Mouse (Mus musculus): ENCODE results near the gene Slc7a15. TPM values are rescaled to one million over a fixed set of nuclear protein-coding genes. Genes with fewer than 3 reads are reported as not detected.

The Slc7a15 gene
- polyA plus RNA-seq, 1 experiment from 2014 or later = not detected

DNA sequence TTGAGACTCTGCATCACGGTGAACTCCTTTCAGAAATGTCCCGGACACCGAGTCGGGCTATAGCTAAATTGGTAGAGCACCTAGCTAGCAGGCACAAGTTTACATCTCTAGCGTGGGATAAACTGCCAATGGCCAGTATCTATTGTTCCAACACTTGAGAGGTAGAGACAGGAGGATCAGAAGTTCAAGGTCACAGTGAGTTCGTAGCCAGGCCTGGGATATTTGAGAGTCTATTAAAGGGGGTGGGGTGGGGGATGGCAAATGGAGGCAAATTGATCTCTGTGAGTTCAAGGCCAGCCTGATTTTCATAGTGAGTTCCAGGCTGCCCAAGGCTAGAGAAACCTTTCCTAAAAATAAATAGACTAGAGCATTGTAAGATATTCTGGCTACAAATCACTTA lies 52.1 kb downstream of the Slc7a15 start:
- Histone ChIP-seq H3K27ac (no peak overlapping the region), H3K4me3 (no peak overlapping the region), H3K9me3 (no peaks in the 10 kb centered on the region), H3K27me3 (ENCODE audit: poor library complexity, severe bottlenecking) (no peaks in the 10 kb centered on the region), H3K4me1 (no peaks in the 10 kb centered on the region), H3K36me3 (replicated peaks) (no peaks in the 10 kb centered on the region)
- 93% methylated on average over 6 of the region's 6 CpGs for WGBS
- no peak for DNase-seq (ENCODE audit: extremely low spot score, low spot score)

DNA sequence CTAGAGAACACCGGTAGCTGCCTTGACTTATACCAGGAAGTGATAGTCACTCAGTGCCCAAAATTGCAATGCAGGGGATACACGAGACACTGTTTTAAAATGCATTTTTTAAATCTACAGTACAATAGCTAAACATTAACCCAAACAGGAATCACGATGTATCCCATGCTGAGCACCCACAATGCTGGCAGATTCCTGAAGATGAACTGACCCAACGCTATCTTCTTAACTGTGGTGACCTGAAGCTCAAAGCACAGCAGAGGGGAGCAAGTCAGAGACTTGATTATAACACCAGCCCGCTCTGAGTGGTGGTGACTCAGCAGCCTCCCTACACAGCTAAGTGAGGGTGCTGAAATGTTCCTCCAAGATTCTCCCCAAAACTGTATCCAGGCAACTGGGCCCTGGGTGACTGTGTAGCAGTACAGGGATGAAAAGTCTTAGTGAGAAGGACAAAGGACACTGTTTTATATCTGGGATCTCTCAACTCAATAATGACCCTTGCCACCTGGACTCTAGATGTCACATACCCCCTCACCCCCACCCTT lies 53.7 kb downstream of the Slc7a15 start:
- H3K27me3 ChIP-seq (ENCODE audit: poor library complexity, severe bottlenecking) = no peaks in the 10 kb centered on the region
- no peaks in the 10 kb centered on the region for H3K36me3 ChIP-seq (replicated peaks)
- no peaks in the 10 kb centered on the region for H3K4me1 ChIP-seq
- H3K4me3 ChIP-seq = no peak overlapping the region
- WGBS = 87% methylated on average over 5 of the region's 5 CpGs
- DNase-seq (ENCODE audit: extremely low spot score, low spot score) = no peak
- no peaks in the 10 kb centered on the region for H3K9me3 ChIP-seq
- H3K27ac ChIP-seq = no peak overlapping the region

DNA sequence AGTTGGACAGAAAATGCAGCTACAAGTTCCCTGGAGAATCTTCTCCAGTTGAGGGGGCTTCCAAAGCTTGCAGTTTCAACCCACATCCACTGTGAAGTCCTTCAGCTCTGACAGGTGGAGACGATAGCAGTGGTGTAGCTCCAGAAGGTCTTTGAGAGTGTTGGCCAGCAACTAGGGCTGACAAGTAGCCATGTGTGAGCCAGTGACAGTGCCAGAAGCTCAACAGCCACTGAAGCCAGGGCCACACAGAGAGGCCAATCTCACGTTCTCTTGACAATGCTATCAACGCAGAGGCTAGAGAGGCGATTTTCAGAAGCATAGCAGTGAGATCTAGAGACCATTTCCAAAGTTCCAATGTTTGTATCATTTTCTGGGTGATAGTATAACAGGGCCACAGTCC lies 56.5 kb downstream of the Slc7a15 start:
- WGBS = 88% methylated on average over 4 of the region's 4 CpGs
- no peaks in the 10 kb centered on the region for H3K9me3 ChIP-seq
- H3K36me3 ChIP-seq (replicated peaks) = no peaks in the 10 kb centered on the region
- no peak overlapping the region for H3K4me3 ChIP-seq
- DNase-seq (ENCODE audit: extremely low spot score, low spot score) = no peak
- no peak overlapping the region for H3K27ac ChIP-seq
- H3K27me3 ChIP-seq (ENCODE audit: poor library complexity, severe bottlenecking) = no peaks in the 10 kb centered on the region
- no peaks in the 10 kb centered on the region for H3K4me1 ChIP-seq

DNA sequence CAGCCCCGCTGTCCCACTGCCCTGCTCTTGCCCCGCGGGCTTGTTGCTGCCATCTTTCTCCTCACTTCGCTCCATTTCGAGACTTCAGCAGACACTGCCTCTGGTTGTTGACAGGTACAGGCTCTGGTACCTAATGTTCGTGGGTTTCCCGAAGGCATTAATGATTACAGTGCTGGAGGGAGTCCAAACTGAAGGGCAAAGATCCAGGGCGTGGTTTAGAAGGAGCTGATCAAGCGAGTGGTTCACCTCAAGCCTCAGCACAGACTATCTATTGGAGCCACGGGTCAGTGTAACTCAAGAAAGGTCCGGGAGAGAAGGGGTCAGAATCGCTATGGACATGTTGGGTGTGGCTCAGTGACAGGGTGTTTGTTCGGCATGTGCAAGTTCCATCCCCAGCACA lies 59.4 kb downstream of the Slc7a15 start:
- Histone ChIP-seq H3K36me3 (replicated peaks) (no peaks in the 10 kb centered on the region), H3K4me1 (no peaks in the 10 kb centered on the region), H3K9me3 (no peaks in the 10 kb centered on the region), H3K4me3 (no peak overlapping the region), H3K27ac (no peak overlapping the region), H3K27me3 (ENCODE audit: poor library complexity, severe bottlenecking) (no peaks in the 10 kb centered on the region)
- WGBS = 90% methylated on average over 13 of the region's 13 CpGs
- no peak for DNase-seq (ENCODE audit: extremely low spot score, low spot score)

DNA sequence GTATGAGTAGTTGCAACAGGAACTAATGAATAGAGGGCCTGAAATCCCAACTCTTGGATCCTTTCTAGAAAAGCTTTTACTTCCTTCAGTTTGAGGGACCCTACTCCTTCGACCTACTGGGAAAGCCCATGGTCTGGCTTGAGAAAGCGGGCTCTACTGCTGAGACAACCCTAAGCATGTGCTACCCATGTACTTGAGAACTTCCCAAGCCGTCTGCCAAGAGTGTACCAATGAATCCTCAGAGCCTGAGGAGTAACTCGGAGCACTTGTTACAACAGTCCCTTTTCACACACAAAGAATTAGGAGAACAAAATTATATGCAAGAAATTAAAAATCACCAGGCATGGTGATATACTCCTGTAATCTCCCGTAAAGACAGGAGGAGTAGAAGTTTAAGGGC lies 61.6 kb downstream of the Slc7a15 start:
- DNase-seq (ENCODE audit: extremely low spot score, low spot score) = no peak
- H3K27me3 ChIP-seq (ENCODE audit: poor library complexity, severe bottlenecking) = no peaks in the 10 kb centered on the region
- no peaks in the 10 kb centered on the region for H3K36me3 ChIP-seq (replicated peaks)
- H3K4me3 ChIP-seq = no peak overlapping the region
- no peaks in the 10 kb centered on the region for H3K9me3 ChIP-seq
- no peaks in the 10 kb centered on the region for H3K4me1 ChIP-seq
- no peak overlapping the region for H3K27ac ChIP-seq
- 88% methylated on average over 5 of the region's 5 CpGs for WGBS

DNA sequence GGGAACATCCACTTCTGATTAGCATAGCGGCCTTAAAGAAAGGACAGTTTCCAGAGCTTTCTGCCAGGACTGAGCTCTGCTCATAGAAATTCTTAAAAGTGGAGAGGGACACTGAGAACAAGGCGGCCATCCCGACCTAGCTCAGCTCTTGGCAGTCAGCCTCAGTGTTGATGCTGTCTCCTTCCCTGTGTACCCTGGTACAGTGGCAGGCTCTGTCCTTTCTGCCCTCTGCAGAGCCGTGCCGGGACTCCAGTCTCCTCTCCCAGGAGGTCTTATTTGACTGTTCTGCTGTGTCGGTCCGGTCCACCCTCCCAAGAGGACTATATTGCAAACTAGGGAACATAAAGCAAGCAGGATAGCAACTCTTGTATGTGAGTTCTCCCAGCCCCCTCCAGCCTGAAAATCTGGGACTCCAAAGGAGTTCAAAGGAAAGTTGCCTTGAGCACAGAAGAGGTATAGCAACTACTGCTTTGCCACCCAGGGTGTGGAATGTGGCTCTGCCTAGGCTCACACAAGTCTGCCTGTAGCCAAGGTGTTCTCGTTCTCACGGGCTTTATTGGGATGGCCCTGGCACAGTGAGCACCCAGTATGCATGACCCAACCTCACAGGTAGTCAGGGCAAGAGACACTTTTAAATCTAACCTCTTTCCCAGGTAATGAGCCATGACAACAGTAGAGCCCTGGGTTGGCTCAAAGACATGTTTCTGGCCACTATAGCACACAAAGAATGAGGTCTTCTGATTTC lies 62.5 kb downstream of the Slc7a15 start:
- Histone ChIP-seq H3K36me3 (replicated peaks) (no peaks in the 10 kb centered on the region), H3K27ac (no peak overlapping the region), H3K4me3 (no peak overlapping the region), H3K9me3 (no peaks in the 10 kb centered on the region), H3K27me3 (ENCODE audit: poor library complexity, severe bottlenecking) (no peaks in the 10 kb centered on the region), H3K4me1 (no peaks in the 10 kb centered on the region)
- DNase-seq (ENCODE audit: extremely low spot score, low spot score) = no peak
- 80% methylated on average over 9 of the region's 9 CpGs for WGBS

DNA sequence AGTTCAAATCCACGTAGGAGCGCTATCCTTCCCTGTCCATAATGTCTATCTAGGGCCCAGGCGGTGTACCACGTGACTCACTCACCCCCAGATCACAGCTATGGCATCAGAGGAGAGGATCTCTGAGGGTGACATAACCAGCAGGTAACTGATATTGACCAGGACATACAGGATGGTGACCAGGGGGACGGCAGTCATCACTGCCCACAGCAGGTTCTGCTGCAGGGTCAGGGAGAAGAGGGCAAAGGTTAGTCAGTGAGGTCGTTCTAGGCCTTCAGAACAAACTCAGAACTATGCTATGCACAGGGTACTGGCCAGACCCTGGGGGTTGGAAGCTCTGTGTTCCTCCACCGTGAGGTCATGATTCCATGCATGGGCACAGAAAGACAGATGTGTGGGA lies 63.3 kb downstream of the Slc7a15 start:
- no peaks in the 10 kb centered on the region for H3K27me3 ChIP-seq (ENCODE audit: poor library complexity, severe bottlenecking)
- H3K36me3 ChIP-seq (replicated peaks) = no peaks in the 10 kb centered on the region
- WGBS = 88% methylated on average over 7 of the region's 7 CpGs
- H3K9me3 ChIP-seq = no peaks in the 10 kb centered on the region
- no peak overlapping the region for H3K27ac ChIP-seq
- H3K4me1 ChIP-seq = no peaks in the 10 kb centered on the region
- no peak overlapping the region for H3K4me3 ChIP-seq
- no peak for DNase-seq (ENCODE audit: extremely low spot score, low spot score)

DNA sequence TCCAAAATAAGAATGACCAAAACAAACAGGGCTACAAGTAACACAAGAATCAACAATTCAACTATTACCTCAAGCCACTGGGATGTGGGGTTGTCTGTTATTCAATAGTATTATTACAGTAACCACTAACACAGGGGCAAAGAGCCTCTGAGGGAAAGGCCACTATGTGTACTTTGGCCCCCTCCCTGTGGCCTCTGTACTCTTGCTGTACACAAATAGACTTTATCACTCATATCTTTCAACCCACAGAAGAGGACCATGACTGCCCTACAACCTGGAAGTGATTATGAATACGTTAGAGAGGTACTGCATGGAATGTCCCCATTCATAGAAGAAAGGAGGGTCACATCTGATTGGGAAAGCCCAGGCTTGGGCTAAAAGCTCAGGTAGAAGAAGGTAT lies 64.0 kb downstream of the Slc7a15 start:
- Histone ChIP-seq H3K4me3 (no peak overlapping the region), H3K4me1 (no peaks in the 10 kb centered on the region), H3K27ac (no peak overlapping the region), H3K9me3 (no peaks in the 10 kb centered on the region), H3K27me3 (ENCODE audit: poor library complexity, severe bottlenecking) (no peaks in the 10 kb centered on the region), H3K36me3 (replicated peaks) (no peaks in the 10 kb centered on the region)
- 90% methylated on average over 1 of the region's 1 CpGs for WGBS
- no peak for DNase-seq (ENCODE audit: extremely low spot score, low spot score)

DNA sequence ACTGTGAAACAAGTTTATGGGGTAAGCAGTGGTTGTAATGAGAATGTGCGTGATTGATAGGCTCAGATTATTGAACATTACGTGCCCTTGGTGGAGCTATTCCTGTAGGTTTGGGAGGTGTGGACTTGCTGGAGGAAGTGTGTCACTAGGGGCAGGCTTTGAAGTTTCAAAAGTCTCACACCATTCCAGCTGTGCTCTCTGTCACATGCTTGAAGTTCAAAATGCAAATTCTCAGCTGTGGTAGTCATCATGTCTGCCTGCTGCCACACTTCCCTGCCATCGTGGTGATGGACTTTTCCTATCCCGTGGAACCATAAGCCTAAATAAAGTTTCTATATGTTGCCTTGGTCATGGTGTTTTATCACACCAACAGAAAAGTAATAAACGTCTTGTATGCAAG lies 71.1 kb downstream of the Slc7a15 start:
- Histone ChIP-seq H3K27me3 (ENCODE audit: poor library complexity, severe bottlenecking) (no peaks in the 10 kb centered on the region), H3K9me3 (no peaks in the 10 kb centered on the region), H3K27ac (no peak overlapping the region), H3K4me3 (no peak overlapping the region), H3K36me3 (replicated peaks) (no peaks in the 10 kb centered on the region), H3K4me1 (no peaks in the 10 kb centered on the region)
- 90% methylated on average over 5 of the region's 5 CpGs for WGBS
- DNase-seq (ENCODE audit: extremely low spot score, low spot score) = no peak

DNA sequence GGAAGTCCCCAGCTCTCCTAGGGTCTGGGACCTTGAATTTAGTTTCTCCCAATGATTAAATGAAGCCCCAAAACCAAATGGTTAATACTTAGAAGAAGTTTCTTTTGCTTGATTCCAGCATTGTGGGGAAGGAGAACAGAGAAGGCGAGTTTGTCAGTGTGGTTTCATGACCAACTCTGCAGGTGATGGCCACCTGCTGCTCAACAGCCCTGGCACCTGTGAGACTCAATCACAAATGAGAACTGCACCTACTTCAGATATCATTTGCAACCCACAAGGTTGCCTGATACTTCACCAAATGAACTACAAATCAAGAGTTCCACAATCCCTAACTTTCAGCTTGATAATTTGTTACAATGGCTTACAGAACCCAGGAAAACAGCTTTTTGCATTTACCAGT lies 71.7 kb downstream of the Slc7a15 start:
- Histone ChIP-seq H3K27ac (no peak overlapping the region), H3K4me1 (no peaks in the 10 kb centered on the region)
- 68% methylated on average over 1 of the region's 1 CpGs for WGBS

DNA sequence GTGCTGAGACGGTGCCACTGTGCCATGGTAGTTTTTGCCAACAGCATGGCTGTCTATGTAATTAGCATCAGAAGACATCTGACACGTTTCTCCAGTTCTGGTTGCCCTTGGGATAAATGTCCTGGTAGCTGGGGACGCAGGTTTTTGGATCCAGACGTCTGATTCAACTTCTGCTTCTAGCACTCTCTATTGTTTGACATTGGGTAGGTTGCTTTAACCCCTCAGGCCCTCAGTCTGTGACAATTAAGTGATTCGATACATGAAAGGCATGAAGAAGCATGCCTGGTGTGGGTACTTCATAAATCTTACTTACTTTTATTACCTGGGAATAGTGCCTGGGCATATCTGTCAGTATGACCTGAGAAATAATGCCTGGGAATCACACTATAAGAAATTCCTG lies 74.8 kb downstream of the Slc7a15 start:
- H3K4me3 ChIP-seq = no peak overlapping the region
- H3K9me3 ChIP-seq = no peaks in the 10 kb centered on the region
- H3K4me1 ChIP-seq = peaks cover 19% of the 10 kb centered on the region
- no peak overlapping the region for H3K27ac ChIP-seq
- no peaks in the 10 kb centered on the region for H3K36me3 ChIP-seq (replicated peaks)
- 71% methylated on average over 5 of the region's 5 CpGs for WGBS
- no peak for DNase-seq (ENCODE audit: extremely low spot score, low spot score)
- H3K27me3 ChIP-seq (ENCODE audit: poor library complexity, severe bottlenecking) = no peaks in the 10 kb centered on the region

More for the DNA sequence above, 71.7 kb downstream of the Slc7a15 start:
- H3K36me3 ChIP-seq (replicated peaks) = no peaks in the 10 kb centered on the region
- no peaks in the 10 kb centered on the region for H3K27me3 ChIP-seq (ENCODE audit: poor library complexity, severe bottlenecking)
- H3K9me3 ChIP-seq = no peaks in the 10 kb centered on the region
- no peak for DNase-seq (ENCODE audit: extremely low spot score, low spot score)
- H3K4me3 ChIP-seq = no peak overlapping the region

DNA sequence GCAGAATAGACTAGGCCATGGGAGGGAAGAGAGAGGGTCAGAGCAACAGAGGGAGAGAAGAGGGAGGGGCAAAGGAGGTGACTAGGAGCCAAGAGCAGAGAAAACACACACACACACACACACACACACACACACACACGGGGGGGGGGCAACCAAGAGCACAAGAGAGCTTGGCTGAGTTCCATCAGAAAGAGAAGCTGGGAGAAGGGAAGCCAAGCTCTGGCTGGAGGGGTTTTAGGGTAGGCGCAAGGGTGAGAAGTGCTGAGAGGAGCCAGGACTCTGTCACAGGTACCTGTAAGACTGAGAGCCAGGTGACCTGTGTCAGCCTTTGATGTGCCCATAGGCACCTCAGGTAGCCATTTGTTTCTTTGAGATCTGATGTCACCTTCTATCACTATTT lies 76.2 kb downstream of the Slc7a15 start:
- WGBS = 72% methylated on average over 2 of the region's 2 CpGs

DNA sequence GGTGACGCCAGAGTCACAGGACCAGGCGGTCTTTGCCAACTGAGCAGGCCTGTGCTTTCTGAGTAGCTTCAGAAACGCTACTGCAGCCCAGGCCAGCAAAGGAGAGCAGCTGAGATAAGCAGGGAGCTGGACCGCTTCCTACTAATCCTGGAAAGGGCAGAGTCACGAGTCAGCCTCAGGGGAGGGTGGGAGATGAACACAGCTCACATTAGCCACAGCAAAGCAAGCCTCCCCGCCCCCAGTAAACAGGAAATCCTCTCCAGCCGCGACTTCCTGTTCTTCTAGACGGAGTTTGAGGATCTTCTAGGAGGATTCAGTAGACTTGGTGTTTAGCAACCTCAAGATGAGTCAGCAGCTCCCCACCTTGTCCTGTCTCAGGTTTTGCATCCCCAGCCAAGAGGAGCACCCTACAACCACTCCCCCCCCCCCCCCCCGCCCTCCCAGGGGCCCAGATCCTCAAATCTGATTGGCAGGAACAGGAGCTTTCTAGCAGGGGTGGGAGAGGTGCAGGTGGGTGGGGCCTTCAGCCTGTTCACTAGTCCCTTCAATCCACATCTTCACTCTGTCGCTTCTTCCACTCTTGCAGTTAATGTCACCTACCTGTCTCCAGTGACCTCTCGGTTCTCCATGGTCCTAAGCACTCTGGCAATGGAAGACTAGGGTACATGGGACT lies 77.4 kb downstream of the Slc7a15 start:
- DNase-seq (ENCODE audit: extremely low spot score, low spot score) = no peak
- Histone ChIP-seq H3K9me3 (no peaks in the 10 kb centered on the region), H3K27ac (no peak overlapping the region), H3K36me3 (replicated peaks) (no peaks in the 10 kb centered on the region), H3K27me3 (ENCODE audit: poor library complexity, severe bottlenecking) (no peaks in the 10 kb centered on the region), H3K4me1 (peaks cover 19% of the 10 kb centered on the region), H3K4me3 (no peak overlapping the region)
- WGBS = 65% methylated on average over 12 of the region's 12 CpGs

More for the DNA sequence above, 76.2 kb downstream of the Slc7a15 start:
- no peak for DNase-seq (ENCODE audit: extremely low spot score, low spot score)
- H3K4me1 ChIP-seq = peaks cover 19% of the 10 kb centered on the region
- H3K4me3 ChIP-seq = no peak overlapping the region
- H3K9me3 ChIP-seq = no peaks in the 10 kb centered on the region
- H3K27me3 ChIP-seq (ENCODE audit: poor library complexity, severe bottlenecking) = no peaks in the 10 kb centered on the region
- H3K36me3 ChIP-seq (replicated peaks) = no peaks in the 10 kb centered on the region
- H3K27ac ChIP-seq = no peak overlapping the region

All from forebrain, embryonic 10.5 days (tissue).